Mouse (Mus musculus) CD4-positive, CD25-positive, alpha-beta regulatory T cell, adult 4 months (primary cell): ENCODE results near the gene B3galt4. TPM values are rescaled to one million over a fixed set of nuclear protein-coding genes. Genes with fewer than 3 reads are reported as not detected.
"Not testable (repeated sequence)": the region's sequence is repeated elsewhere in the genome, so short reads cannot be mapped to it uniquely, and the experiment has no call there.

Experiments
- ATAC-seq: one replicate; pipeline ENCODE4 v1.8.0; 2017
- polyA plus RNA-seq, 2 experiments: library from polyadenylated mRNA; unstranded; fragments of 100-300 nt; shearing (Covaris generic); gene quantifications; one replicate each; pipeline ENCODE4 v1.2.1; 2017

B3galt4 gene
- polyA plus RNA-seq = 10 to 100 TPM; 13.2 to 21.0 TPM

GRCm38 (mm10) chr17:33951021-33951946 lies at the start of gene B3galt4:
Gene B3galt4, minus strand, starts transcription at chr17:33951488.
- peak; percentile 59 for ATAC-seq

GRCm38 (mm10) chr17:34000796-34001195 lies 49.5 kb upstream of the B3galt4 start:
- not testable (repeated sequence) for ATAC-seq

DNA sequence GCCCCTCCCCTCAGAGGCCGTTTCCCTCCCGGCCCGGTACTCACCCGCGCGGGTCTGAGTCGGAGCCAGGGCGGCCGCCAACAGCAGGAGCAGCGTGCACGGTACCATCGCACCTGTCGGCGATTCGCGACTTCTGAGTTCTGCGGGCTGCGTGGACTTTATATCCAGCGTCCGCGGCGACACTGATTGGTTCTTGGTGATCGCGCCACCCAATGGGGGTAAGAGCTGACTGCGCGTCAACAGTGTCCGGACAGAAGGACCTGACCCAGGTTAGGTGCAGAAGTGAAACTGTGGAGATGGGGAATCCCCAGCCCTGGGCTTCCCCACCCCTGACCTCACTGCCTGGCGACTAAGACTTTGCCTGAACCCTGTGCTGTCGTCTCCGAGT lies 48.9 kb upstream of the B3galt4 start, which contains the start of gene H2-K1:
Gene H2-K1 (minus strand): TSS at position 198 of the 388 bp plus-strand sequence.
- peak; percentile 91 for ATAC-seq

DNA sequence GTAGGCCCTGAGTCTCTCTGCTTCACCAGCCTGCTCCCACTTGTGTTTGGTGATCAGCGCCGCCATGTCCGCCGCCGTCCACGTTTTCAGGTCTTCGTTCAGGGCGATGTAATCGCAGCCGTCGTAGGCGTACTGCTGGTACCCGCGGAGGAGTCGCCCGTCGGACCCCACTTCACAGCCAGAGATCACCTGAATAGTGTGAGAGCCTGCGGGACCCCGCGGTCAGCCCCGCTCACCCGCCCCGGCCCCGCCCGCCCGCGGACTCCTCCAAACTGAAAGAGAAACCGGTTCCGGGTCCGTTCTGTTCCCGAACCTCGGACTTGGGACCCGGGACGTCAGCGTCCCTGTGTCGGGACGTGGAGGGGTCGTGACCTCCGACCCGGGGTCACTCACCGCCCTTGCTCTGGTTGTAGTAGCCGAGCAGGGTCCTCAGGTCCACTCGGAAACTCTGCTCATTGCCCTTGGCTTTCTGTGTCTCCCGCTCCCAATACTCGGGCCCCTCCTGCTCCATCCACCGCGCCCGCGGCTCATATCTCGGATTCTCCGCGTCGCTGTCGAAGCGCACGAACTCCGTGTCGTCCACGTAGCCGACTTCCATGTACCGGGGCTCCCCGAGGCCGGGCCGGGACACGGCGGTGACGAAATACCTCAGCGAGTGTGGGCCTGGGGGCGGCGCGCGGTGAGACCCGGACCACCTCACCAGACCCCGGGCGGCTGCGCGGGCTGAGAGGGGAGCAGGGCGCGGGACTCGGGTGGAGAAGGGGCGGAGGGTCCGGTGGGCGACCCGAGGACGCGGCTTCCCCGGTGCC lies 48.3 kb upstream of the B3galt4 start:
- peak; percentile 2 for ATAC-seq

GRCm38 (mm10) chr17:33998697-33999096 lies 47.4 kb upstream of the B3galt4 start:
- ATAC-seq = peak; percentile 7

DNA sequence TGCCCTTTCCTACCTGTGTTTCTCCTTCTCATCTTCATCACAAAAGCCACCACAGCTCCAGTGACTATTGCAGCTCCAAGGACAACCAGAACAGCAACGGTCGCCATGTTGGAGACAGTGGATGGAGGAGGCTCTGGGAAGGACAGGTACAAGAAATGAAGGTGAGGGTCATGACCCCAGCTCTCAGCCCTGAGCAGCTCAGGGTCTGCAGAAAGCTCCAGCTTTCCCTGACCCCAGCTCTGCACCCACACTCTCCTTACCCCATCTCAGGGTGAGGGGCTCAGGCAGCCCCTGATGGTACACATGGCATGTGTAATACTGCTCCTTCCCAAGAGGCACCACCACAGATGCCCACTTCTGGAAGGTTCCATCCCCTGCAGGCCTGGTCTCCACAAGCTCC lies 45.7 kb upstream of the B3galt4 start:
- not testable (repeated sequence) for ATAC-seq

DNA sequence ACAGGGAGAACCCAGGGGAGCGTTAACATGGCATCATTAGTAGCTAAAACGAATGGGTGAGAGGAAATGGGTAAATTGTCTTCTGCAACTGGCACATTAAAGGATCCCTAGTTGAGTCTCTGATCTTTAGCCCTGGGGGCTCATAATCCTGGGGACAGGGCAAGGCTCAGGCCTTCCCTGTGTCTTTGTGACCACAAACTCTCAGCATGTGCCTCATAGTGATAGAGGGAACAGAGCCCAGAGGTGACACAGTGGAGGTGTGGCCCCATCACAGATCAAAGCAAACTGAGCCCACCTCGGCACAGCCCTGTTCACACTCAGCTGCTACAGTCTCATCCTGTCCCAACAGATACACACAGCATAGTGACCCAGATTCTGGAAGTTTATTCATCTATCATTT lies 44.4 kb upstream of the B3galt4 start:
- ATAC-seq = no peak

- ATAC-seq = no peak
Observed at GRCm38 (mm10) chr17:33994959-33995358, 43.7 kb upstream of the B3galt4 start.

DNA sequence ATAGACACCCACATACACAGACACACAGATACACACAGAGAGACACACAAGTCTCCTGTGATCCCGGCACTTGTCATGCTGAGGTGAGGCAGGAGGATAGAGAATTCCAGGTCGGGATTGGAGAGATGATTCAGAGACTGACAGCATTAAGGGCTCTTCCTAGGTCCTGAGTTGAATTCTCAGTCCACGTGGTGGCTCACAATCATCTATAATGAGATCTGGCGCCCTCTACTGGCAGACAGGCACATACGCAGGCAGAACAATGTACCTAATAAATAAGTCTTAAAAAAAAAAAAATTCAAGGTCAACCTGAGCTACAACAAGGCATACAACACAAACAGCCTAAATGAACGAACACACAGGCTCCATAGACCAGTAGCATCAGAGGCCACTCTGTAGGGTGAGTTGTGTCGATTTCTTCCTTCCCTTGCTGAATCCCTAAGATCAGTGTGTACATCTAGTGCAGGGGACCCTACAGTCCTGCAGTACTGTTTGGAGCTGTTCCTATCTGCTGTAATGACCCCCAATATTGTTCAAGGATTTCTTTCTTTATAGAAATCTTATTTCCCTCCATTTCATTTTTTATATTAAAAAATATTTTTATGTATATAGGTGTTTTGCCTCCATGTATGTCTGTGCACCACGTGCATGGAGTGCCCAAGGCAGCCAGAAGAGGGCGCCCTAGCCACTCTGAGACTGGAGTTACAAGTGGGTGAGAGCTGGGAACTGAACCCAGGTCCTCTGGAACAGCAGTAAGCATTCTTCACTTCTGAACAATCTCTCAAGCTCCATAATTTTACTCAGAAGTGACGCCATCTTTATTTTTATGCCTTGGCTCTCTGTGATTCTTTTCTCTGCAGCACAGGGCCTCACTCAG lies 40.7 kb upstream of the B3galt4 start:
- peak; percentile 61 for ATAC-seq

DNA sequence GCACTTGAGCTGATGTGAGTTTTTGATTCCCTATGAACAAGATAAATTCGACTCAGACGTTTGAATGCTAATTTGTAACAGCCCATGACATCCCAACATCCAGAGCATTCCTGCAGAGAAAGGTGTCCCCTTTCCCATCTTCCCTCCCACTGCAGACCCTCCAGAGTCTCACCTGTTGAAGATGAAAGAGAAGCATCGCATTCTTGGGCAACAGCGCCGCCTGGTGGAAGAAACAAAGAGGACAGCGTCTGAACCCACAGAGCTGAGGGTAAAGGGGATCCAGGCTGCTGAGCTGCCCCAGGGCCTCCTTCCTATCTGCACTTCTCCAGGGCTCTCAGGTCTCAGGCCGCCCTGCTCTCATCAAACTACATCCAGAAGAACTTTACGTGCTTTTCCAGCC lies 30.8 kb upstream of the B3galt4 start:
- ATAC-seq = not testable (repeated sequence)

- peak; percentile 77 for ATAC-seq
Observed at GRCm38 (mm10) chr17:33981192-33981909, 30.1 kb upstream of the B3galt4 start.

- ATAC-seq = no peak
Observed at GRCm38 (mm10) chr17:33980181-33981035, 29.1 kb upstream of the B3galt4 start.

DNA sequence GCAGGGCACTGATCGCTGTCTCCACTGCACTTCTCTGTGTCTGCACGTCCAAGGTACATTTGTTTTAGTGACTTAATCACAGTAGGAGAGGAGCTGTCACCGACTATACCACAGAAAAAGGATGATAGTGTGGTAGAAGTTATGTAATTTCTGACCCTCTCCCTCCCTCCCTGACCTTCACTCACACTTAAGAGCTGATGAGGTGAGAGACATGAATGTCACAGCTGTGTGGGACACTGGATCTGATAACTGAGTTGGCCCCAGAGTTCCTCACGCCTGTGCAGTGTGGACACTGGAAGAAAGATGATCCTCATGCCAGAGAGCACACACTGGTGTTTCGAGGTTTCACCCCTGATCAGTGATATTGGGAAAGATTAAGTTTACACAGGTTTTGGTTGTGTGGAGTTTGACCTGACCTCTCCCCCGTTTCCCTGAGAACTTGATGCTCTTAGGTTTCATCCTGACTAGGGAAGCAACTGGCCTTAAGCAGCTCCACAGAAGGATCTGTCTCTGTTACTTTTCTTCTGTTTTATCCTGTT lies 28.3 kb upstream of the B3galt4 start:
- ATAC-seq = no peak

- peak; percentile 74 for ATAC-seq
Observed at GRCm38 (mm10) chr17:33978631-33979031, 27.3 kb upstream of the B3galt4 start.

DNA sequence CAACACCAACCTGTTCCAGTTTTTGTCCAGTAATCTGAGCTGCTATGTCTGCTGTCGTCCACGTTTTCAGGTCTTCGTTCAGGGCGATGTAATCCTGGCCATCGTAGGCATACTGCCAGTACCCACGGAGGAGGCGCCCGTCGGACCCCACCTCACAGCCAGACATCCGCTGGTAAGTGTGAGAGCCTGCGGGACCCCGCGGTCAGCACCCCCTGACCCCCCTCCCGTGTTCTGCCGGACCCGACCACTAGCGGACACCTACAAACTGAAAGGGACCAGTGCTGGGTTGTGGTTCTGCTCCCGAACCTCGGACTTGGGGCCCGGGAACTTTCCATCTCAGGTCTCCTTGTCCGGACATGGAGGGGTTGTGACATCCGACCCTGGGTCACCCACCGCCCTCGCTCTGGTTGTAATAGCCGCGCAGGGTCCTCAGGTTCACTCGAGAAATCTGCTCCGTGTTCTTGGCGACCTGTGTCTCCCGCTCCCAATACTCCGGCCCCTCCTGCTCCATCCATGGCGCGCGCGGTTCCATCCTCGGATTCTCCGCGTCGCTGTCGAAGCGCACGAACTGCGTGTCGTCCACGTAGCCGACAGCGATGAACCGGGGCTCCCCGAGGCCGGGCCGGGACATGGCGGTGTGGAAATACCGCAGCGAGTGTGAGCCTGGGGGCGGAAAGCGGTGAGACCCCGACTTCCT lies 26.7 kb upstream of the B3galt4 start:
- ATAC-seq = no peak

DNA sequence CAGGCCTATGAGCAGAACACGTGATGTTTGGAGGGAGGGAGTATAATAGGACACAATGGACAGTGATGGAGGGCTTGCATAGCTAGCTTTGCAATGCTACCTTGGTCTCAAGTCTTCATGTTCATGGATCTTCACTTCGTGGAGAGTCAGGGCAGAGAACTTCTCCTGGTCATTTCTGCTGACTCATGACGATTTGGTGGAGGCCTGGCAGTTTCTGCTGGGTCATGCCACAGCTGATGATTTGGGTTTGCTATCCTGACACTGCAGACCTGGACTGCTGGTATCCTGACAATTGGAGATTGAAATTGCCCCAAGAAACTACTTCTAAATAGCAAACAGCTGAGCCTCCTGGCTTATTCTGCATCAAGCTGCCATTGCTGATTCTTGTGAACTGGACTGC lies 22.3 kb upstream of the B3galt4 start:
- no peak for ATAC-seq

DNA sequence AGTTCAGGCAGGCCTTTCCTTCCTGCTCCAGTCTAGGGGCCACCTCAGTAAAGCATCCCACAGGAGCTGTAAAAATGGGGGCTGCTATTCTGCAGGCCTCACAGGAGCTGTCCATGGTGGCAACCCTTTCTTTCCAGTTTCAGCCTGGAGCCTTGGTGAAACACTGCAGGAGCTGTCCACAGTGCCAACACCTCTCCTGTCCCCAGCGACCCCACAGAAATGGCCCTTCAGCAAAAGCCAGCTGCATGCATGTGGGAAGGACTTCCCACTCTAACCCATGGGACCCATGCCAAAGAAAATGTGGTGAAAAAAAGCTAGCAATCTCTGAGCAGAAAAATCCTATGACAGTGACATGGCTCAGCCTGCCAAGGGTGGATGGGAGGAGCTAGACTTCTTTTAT lies 21.4 kb upstream of the B3galt4 start:
- no peak for ATAC-seq

DNA sequence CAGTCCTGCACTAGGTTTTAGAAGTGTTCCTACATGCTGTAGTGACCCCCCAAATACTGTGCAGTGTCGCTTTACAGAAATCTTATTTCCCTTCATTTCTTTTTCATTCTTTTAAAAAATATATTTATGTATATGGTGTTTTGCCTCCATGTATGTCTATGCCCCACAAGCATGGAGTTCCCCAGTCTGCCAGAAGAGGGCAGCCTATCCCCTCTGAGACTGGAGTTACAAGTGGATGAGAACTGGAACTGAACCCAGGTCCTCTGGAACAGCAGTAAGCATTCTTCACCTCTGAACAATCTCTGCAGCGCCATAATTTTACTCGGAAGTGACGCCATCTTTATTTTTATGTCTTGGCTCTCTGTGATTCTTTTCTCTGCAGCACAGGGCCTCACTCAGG lies 18.1 kb upstream of the B3galt4 start:
- ATAC-seq = no peak

GRCm38 (mm10) chr17:33968927-33969326 lies 17.6 kb upstream of the B3galt4 start:
- ATAC-seq = peak; percentile 72

DNA sequence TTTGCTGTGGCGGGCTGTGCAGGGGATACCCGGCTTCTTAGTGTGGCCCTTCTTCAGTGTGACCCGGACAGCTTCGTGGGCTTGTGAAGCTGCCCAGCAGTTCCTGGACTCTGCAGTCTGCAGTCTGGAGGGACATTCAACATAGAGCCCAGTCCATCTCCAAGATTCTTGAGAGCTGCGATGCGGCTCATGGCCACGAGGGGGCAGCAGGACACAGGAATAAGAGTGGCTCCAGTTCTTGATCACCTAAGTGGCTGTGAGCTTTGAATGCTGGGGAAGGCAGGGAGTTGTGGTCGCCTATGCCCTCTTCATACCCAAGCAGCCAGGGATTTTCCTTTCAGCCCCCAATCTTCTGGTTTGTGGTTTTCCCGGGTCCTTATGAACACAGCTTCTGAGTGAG lies 17.2 kb upstream of the B3galt4 start:
- ATAC-seq = peak; percentile 85
